Mouse (Mus musculus): ENCODE data around the gene Icmt. TPM values are rescaled to one million over a fixed set of nuclear protein-coding genes. Genes with fewer than 3 reads are reported as not detected.

Gene Icmt
- polyA plus RNA-seq, 1 experiment from 2014 or later = 19.3 TPM

DNA sequence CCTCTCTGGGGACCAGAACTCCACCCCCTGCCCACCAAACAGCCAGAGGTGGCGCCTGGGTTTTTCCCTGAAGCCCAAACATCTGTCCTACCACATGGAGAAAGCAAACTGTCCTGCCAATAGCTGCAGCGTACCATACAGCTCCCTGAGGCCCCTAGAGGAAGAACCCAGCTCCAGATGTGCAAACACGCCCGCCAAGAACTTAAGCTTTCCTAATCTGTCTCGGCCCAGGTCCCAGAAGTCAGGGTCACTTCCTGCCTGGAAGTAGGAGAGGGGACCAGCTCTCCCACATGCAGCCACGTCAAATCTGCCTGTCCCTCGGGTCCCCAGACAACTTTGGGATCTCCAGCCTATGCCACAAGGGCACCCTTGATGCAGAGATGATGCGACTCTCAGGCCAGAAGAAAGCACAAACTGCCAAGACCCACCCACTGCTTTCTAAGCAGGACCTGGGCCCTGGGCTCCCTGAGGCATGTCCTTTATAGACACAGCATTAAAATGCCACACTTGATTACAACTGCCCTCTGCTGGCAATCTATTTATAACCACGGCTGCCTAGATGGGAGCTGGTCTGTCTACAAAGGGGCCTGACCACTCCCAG, 24.5 kb upstream of the Icmt start:
- Histone ChIP-seq H3K4me2 (ENCODE audit: low read depth, low read length) (no peak overlapping the region), H3K9ac (ENCODE audit: low read length) (peak overlapping the region; percentile 42), H3K27me3 (ENCODE audit: control insufficient read depth, insufficient read depth, low read length) (no peaks in the 10 kb centered on the region), H3K9me3 (replicated peaks; ENCODE audit: control insufficient read depth, low read length) (no peaks in the 10 kb centered on the region), H3K36me3 (ENCODE audit: control insufficient read depth, insufficient read depth) (no peaks in the 10 kb centered on the region), H3K4me3 (ENCODE audit: low read length) (no peak overlapping the region), H3K4me1 (ENCODE audit: control insufficient read depth, insufficient read depth, low read length) (peaks cover 47% of the 10 kb centered on the region), H3K27ac (ENCODE audit: low read length) (peak overlapping the region; percentile 86)
- 17% methylated on average over 9 of the region's 9 CpGs for WGBS
- ATAC-seq (replicated peaks; ENCODE audit: extremely low read depth, insufficient read depth, low FRiP score) = peak; percentile 29

DNA sequence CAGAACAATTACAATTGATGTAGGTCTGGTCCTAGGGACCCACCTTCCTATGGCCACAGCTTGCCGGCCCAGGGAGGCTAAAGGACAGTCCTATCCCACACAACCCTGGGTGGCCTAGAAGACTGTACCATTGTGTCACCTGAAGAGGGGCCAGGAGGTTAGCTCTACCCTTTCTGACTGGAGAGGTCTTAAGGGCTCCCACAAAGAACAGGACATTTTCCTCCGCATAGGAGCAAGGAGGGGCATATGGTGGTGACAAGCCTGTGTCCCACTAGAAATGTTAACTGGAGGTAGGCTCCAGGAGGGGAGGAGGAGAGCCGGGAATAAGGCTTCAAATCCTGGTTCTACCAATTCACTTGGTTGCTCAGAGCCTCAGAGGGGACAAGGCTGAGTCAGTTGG, 23.8 kb upstream of the Icmt start:
- peak overlapping the region; percentile 86 for H3K27ac ChIP-seq (ENCODE audit: low read length)
- H3K4me2 ChIP-seq (ENCODE audit: low read depth, low read length) = no peak overlapping the region
- peaks cover 42% of the 10 kb centered on the region for H3K4me1 ChIP-seq (ENCODE audit: control insufficient read depth, insufficient read depth, low read length)
- H3K27me3 ChIP-seq (ENCODE audit: control insufficient read depth, insufficient read depth, low read length) = no peaks in the 10 kb centered on the region
- 31% methylated on average over 3 of the region's 3 CpGs for WGBS
- no peak for ATAC-seq (replicated peaks; ENCODE audit: extremely low read depth, insufficient read depth, low FRiP score)
- H3K4me3 ChIP-seq (ENCODE audit: low read length) = no peak overlapping the region
- peak overlapping the region; percentile 42 for H3K9ac ChIP-seq (ENCODE audit: low read length)
- no peaks in the 10 kb centered on the region; the same call in 1 of the 2 replicates for H3K36me3 ChIP-seq (ENCODE audit: control insufficient read depth, insufficient read depth)
- H3K9me3 ChIP-seq (replicated peaks; ENCODE audit: control insufficient read depth, low read length) = no peaks in the 10 kb centered on the region

DNA sequence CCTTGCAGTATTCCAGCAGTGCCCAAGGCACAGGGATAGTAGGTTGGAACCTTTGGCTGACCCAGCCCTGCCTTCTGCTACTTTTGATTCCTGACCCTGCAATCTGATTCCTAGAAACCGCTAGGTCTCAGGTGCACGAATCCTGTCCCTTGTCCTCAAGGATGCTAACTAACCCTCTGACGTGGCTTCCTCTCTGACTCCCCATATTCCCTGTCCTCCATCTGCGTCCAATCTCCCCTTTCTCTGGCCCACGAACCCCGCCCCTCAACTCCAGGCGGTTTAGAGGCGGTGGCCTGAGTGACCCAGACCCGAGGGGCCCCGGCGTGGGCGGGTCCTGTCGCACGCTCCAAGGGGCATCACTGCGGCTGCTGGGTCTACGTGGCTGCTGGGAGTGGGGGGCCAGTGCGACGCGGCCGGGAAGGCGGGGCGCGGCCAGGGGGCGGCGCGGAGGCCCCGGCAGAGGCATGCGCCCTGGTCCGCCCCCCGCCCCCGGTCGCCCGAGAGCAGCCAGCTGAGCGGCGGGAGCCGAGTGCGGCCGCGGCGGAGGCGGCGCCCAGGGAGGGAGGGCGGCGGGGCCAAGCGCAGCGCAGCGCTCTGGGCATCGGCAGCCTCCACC, 23.3 kb upstream of the Icmt start, which contains the start of gene Gpr153:
Gpr153 (plus strand) TSS at position 612 of the 616 bp plus-strand sequence.
- no peaks in the 10 kb centered on the region; the same call in 1 of the 2 replicates for H3K36me3 ChIP-seq (ENCODE audit: control insufficient read depth, insufficient read depth)
- peak; percentile 71 for ATAC-seq (replicated peaks; ENCODE audit: extremely low read depth, insufficient read depth, low FRiP score)
- H3K27ac ChIP-seq (ENCODE audit: low read length) = peak within 1 kb of the TSS; percentile 86
- peak within 1 kb of the TSS; percentile 70 for H3K4me3 ChIP-seq (ENCODE audit: low read length)
- H3K9ac ChIP-seq (ENCODE audit: low read length) = peak within 1 kb of the TSS; percentile 86
- no peaks in the 10 kb centered on the region for H3K27me3 ChIP-seq (ENCODE audit: control insufficient read depth, insufficient read depth, low read length)
- 2% methylated on average over 47 of the region's 48 CpGs for WGBS
- peaks cover 42% of the 10 kb centered on the region for H3K4me1 ChIP-seq (ENCODE audit: control insufficient read depth, insufficient read depth, low read length)
- no peaks in the 10 kb centered on the region for H3K9me3 ChIP-seq (replicated peaks; ENCODE audit: control insufficient read depth, low read length)
- peak within 1 kb of the TSS; percentile 88 for H3K4me2 ChIP-seq (ENCODE audit: low read depth, low read length)

GRCm38 (mm10) chr4:152274681-152275131, 22.3 kb upstream of the Icmt start:
- Histone ChIP-seq H3K4me2 (ENCODE audit: low read depth, low read length) (peak overlapping the region; percentile 88), H3K36me3 (ENCODE audit: control insufficient read depth, insufficient read depth) (no peaks in the 10 kb centered on the region; the same call in 1 of the 2 replicates), H3K9ac (ENCODE audit: low read length) (peak overlapping the region; percentile 86), H3K27me3 (ENCODE audit: control insufficient read depth, insufficient read depth, low read length) (no peaks in the 10 kb centered on the region), H3K9me3 (replicated peaks; ENCODE audit: control insufficient read depth, low read length) (no peaks in the 10 kb centered on the region), H3K4me3 (ENCODE audit: low read length) (peak overlapping the region; percentile 70), H3K27ac (ENCODE audit: low read length) (peak overlapping the region; percentile 86), H3K4me1 (ENCODE audit: control insufficient read depth, insufficient read depth, low read length) (peaks cover 41% of the 10 kb centered on the region)
- ATAC-seq (replicated peaks; ENCODE audit: extremely low read depth, insufficient read depth, low FRiP score) = 0 out of 2 replicates have a peak, but pooled peaks have one; percentile 16
- 3% methylated on average over 20 of the region's 20 CpGs for WGBS

GRCm38 (mm10) chr4:152276389-152277347, 20.4 kb upstream of the Icmt start:
- no peak overlapping the region for H3K9ac ChIP-seq (ENCODE audit: low read length)
- no peak overlapping the region for H3K27ac ChIP-seq (ENCODE audit: low read length)
- WGBS = 54% methylated on average over 10 of the region's 10 CpGs
- no peak overlapping the region for H3K4me2 ChIP-seq (ENCODE audit: low read depth, low read length)
- H3K36me3 ChIP-seq (ENCODE audit: control insufficient read depth, insufficient read depth) = no peaks in the 10 kb centered on the region; the same call in 1 of the 2 replicates
- H3K27me3 ChIP-seq (ENCODE audit: control insufficient read depth, insufficient read depth, low read length) = peaks cover 7% of the 10 kb centered on the region
- ATAC-seq (replicated peaks; ENCODE audit: extremely low read depth, insufficient read depth, low FRiP score) = no peak
- H3K4me3 ChIP-seq (ENCODE audit: low read length) = no peak overlapping the region
- peaks cover 23% of the 10 kb centered on the region for H3K4me1 ChIP-seq (ENCODE audit: control insufficient read depth, insufficient read depth, low read length)
- no peaks in the 10 kb centered on the region for H3K9me3 ChIP-seq (replicated peaks; ENCODE audit: control insufficient read depth, low read length)

GRCm38 (mm10) chr4:152277916-152278315, 19.1 kb upstream of the Icmt start:
- no peak overlapping the region for H3K9ac ChIP-seq (ENCODE audit: low read length)
- H3K27ac ChIP-seq (ENCODE audit: low read length) = no peak overlapping the region
- no peaks in the 10 kb centered on the region for H3K9me3 ChIP-seq (replicated peaks; ENCODE audit: control insufficient read depth, low read length)
- H3K4me3 ChIP-seq (ENCODE audit: low read length) = no peak overlapping the region
- H3K4me2 ChIP-seq (ENCODE audit: low read depth, low read length) = no peak overlapping the region
- H3K4me1 ChIP-seq (ENCODE audit: control insufficient read depth, insufficient read depth, low read length) = peaks cover 13% of the 10 kb centered on the region
- WGBS = 57% methylated on average over 2 of the region's 2 CpGs
- no peak for ATAC-seq (replicated peaks; ENCODE audit: extremely low read depth, insufficient read depth, low FRiP score)
- peaks cover 20% of the 10 kb centered on the region for H3K27me3 ChIP-seq (ENCODE audit: control insufficient read depth, insufficient read depth, low read length)
- H3K36me3 ChIP-seq (ENCODE audit: control insufficient read depth, insufficient read depth) = no peaks in the 10 kb centered on the region; the same call in 1 of the 2 replicates

DNA sequence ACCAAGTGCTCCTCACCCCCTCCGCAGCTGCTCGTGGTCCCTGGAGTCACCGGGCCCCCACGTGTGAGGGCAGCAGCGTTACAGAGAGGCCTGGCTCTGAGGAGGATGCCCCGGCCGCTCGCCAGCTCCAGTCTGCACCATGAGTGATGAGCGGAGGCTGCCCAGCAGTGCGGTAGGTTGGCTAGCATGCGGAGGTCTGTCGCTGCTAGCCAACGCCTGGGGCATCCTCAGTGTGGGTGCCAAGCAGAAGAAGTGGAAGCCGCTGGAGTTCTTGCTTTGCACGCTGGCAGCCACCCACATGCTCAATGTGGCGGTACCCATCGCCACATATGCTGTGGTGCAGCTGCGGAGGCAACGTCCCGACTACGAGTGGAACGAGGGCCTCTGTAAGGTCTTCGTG, 18.0 kb upstream of the Icmt start:
- Histone ChIP-seq H3K27ac (ENCODE audit: low read length) (no peak overlapping the region), H3K4me1 (ENCODE audit: control insufficient read depth, insufficient read depth, low read length) (peaks cover 10% of the 10 kb centered on the region)
- WGBS = 88% methylated on average over 23 of the region's 23 CpGs

GRCm38 (mm10) chr4:152281601-152282000, 15.4 kb upstream of the Icmt start:
- H3K4me2 ChIP-seq (ENCODE audit: low read depth, low read length) = no peak overlapping the region
- no peak for ATAC-seq (replicated peaks; ENCODE audit: extremely low read depth, insufficient read depth, low FRiP score)
- 56% methylated on average over 15 of the region's 15 CpGs for WGBS

More for the DNA sequence above, 18.0 kb upstream of the Icmt start:
- H3K4me3 ChIP-seq (ENCODE audit: low read length) = no peak overlapping the region
- peaks cover 28% of the 10 kb centered on the region for H3K27me3 ChIP-seq (ENCODE audit: control insufficient read depth, insufficient read depth, low read length)
- no peaks in the 10 kb centered on the region; the same call in 1 of the 2 replicates for H3K36me3 ChIP-seq (ENCODE audit: control insufficient read depth, insufficient read depth)
- ATAC-seq (replicated peaks; ENCODE audit: extremely low read depth, insufficient read depth, low FRiP score) = no peak
- H3K9me3 ChIP-seq (replicated peaks; ENCODE audit: control insufficient read depth, low read length) = no peaks in the 10 kb centered on the region
- no peak overlapping the region for H3K9ac ChIP-seq (ENCODE audit: low read length)
- H3K4me2 ChIP-seq (ENCODE audit: low read depth, low read length) = no peak overlapping the region

More at GRCm38 (mm10) chr4:152281601-152282000, 15.4 kb upstream of the Icmt start:
- H3K9ac ChIP-seq (ENCODE audit: low read length) = no peak overlapping the region
- H3K36me3 ChIP-seq (ENCODE audit: control insufficient read depth, insufficient read depth) = no peaks in the 10 kb centered on the region; the same call in 1 of the 2 replicates
- no peaks in the 10 kb centered on the region for H3K9me3 ChIP-seq (replicated peaks; ENCODE audit: control insufficient read depth, low read length)
- H3K27me3 ChIP-seq (ENCODE audit: control insufficient read depth, insufficient read depth, low read length) = peaks cover 47% of the 10 kb centered on the region
- H3K27ac ChIP-seq (ENCODE audit: low read length) = no peak overlapping the region
- H3K4me3 ChIP-seq (ENCODE audit: low read length) = no peak overlapping the region
- H3K4me1 ChIP-seq (ENCODE audit: control insufficient read depth, insufficient read depth, low read length) = peaks cover 13% of the 10 kb centered on the region

All from heart, embryonic 16.5 days (tissue).